Mouse (Mus musculus): ENCODE measurements around the gene Cmtm3.
"Not testable (repeated sequence)": the region's sequence is repeated elsewhere in the genome, so short reads cannot be mapped to it uniquely, and the experiment has no call there.

The Cmtm3 gene

GRCm38 (mm10) chr8:104339229-104339982 lies at the start of gene Cmtm3:
TSS of gene Cmtm3 (plus strand) at chr8:104339410.
- DNase-seq (ENCODE audit: low spot score) = peak; percentile 34

- DNase-seq (ENCODE audit: low spot score) = not testable (repeated sequence)
These were observed 46.1 kb upstream of the Cmtm3 start, which contains the start of gene Cmtm2a for GRCm38 (mm10) chr8:104293081-104293480. TSS of gene Cmtm2a (minus strand) at chr8:104293181.

GRCm38 (mm10) chr8:104294396-104294795 lies 44.8 kb upstream of the Cmtm3 start:
- DNase-seq (ENCODE audit: low spot score) = no peak

GRCm38 (mm10) chr8:104301577-104301976 lies 37.6 kb upstream of the Cmtm3 start:
- DNase-seq (ENCODE audit: low spot score) = not testable (repeated sequence)

GRCm38 (mm10) chr8:104302536-104302935 lies 36.7 kb upstream of the Cmtm3 start:
- DNase-seq (ENCODE audit: low spot score) = not testable (repeated sequence)

- no peak for DNase-seq (ENCODE audit: low spot score)
These were observed 34.2 kb upstream of the Cmtm3 start for GRCm38 (mm10) chr8:104304962-104305361.

GRCm38 (mm10) chr8:104308341-104308740 lies 30.9 kb upstream of the Cmtm3 start:
- not testable (repeated sequence) for DNase-seq (ENCODE audit: low spot score)

GRCm38 (mm10) chr8:104309441-104310155 lies 29.6 kb upstream of the Cmtm3 start, which contains the start of the genes Gm45711 and Cmtm1:
TSS of gene Gm45711 (minus strand) at chr8:104310081.
TSS of gene Cmtm1 (minus strand) at chr8:104310145.
- peak; percentile 19 for DNase-seq (ENCODE audit: low spot score)

GRCm38 (mm10) chr8:104312023-104312422 lies 27.2 kb upstream of the Cmtm3 start:
- DNase-seq (ENCODE audit: low spot score) = not testable (repeated sequence)

- DNase-seq (ENCODE audit: low spot score) = no peak
These were observed 25.9 kb upstream of the Cmtm3 start for GRCm38 (mm10) chr8:104313311-104313710.

GRCm38 (mm10) chr8:104321267-104321666 lies 17.9 kb upstream of the Cmtm3 start, which contains the start of gene Gm11020:
TSS of gene Gm11020 (plus strand) at chr8:104321567.
- DNase-seq (ENCODE audit: low spot score) = not testable (repeated sequence)

- not testable (repeated sequence) for DNase-seq (ENCODE audit: low spot score)
These were observed 17.3 kb upstream of the Cmtm3 start, which contains the start of gene Cmtm2b for GRCm38 (mm10) chr8:104321930-104322329. TSS of gene Cmtm2b (plus strand) at chr8:104322230.

- no peak for DNase-seq (ENCODE audit: low spot score)
These were observed 6.3 kb upstream of the Cmtm3 start for GRCm38 (mm10) chr8:104332665-104333631.

GRCm38 (mm10) chr8:104333786-104334185 lies 5.4 kb upstream of the Cmtm3 start:
- DNase-seq (ENCODE audit: low spot score) = no peak

GRCm38 (mm10) chr8:104334196-104334595 lies 5.0 kb upstream of the Cmtm3 start:
- no peak for DNase-seq (ENCODE audit: low spot score)

GRCm38 (mm10) chr8:104336806-104337205 lies 2.4 kb upstream of the Cmtm3 start:
- DNase-seq (ENCODE audit: low spot score) = no peak

- DNase-seq (ENCODE audit: low spot score) = no peak
These were observed 1.3 kb upstream of the Cmtm3 start for GRCm38 (mm10) chr8:104337890-104338289.

- DNase-seq (ENCODE audit: low spot score) = no peak
These were observed 698 bp downstream of the Cmtm3 start for GRCm38 (mm10) chr8:104339983-104340232.

- peak; percentile 76 for DNase-seq (ENCODE audit: low spot score)
These were observed 1.3 kb downstream of the Cmtm3 start for GRCm38 (mm10) chr8:104340233-104341105.

GRCm38 (mm10) chr8:104341106-104341561 lies 1.9 kb downstream of the Cmtm3 start:
- DNase-seq (ENCODE audit: low spot score) = peak; percentile 74

- DNase-seq (ENCODE audit: low spot score) = no peak
These were observed 2.5 kb downstream of the Cmtm3 start for GRCm38 (mm10) chr8:104341678-104342077.

All from testis, postnatal 14 days (tissue).